Mouse (Mus musculus) T-helper 17 cell (primary cell): Measurements from ENCODE around the gene Pdcd2l.

ENCODE experiments used
- in situ Hi-C, 2 experiments: fragments of 300-600 bp; cut with MboI, MseI; formaldehyde crosslinking; loops; 1 replicate in 1 of 2; 2 replicates in 1 of 2; pipeline ENCODE4 v1.15.1; 2025; ENCODE audit warnings: high pct_unique_total_duplicates in 2 of 2

The Pdcd2l gene

DNA sequence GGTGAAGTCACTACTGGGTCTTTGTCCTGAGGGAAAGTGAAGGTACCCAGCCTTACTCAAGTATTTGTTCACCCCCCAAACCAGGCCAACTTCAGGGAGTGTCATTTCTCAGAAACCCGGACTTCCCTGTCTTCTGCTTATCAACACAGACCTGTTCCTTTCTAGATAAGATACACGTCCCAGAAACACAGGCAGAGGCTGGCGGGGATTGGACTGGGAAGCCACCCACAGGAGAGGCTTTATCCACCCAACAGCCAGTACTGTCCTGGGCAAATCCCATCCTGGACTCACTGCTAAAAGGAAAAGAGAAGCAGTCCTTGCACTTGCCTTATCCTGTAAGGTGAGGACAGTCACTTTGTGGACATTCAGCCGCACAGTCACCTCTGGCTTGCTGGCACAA, 49.3 kb downstream of the Pdcd2l start:
- in situ Hi-C loops, result loop anchor here (25.0 kb wide), 1 partner anchor 515 kb away; the partner anchor contains the start of gene Kctd15 (in 2 of the 2)

- in situ Hi-C loops, result loop anchor here (5.0 to 25.0 kb wide), 2 partner anchors 521 to 901 kb away; partner anchors contain the start of gene Kctd15 (in 2 of the 2)
Measured at GRCm38 (mm10) chr7:34141123-34141522, 55.3 kb downstream of the Pdcd2l start.

- in situ Hi-C loops, result loop anchor here (25.0 kb wide), 1 partner anchor 523 kb away; the partner anchor contains the start of gene Kctd15 (in 2 of the 2)
Measured at GRCm38 (mm10) chr7:34139493-34139892, 57.0 kb downstream of the Pdcd2l start.
